Mouse (Mus musculus) heart, postnatal 14 days (tissue): ENCODE measurements at regions not wholly inside any gene's neighbourhood (a gene's known extent, or its start where the extent isn't known, plus 50 kb on each side); places are given as distances from the start of the nearest gene placed in this dataset.
"Not testable (repeated sequence)": the region's sequence is repeated elsewhere in the genome, so short reads cannot be mapped to it uniquely, and the experiment has no call there.

ENCODE experiments used
- DNase-seq, 2 experiments: peaks; one replicate each; pipeline ENCODE4 v3.0.0; 2021 to 2022
- intact Hi-C: fragments of 180-260 bp; cut with DNase I; formaldehyde crosslinking; loops from one replicate; pipeline ENCODE4 v1.15.1; 2025

DNA sequence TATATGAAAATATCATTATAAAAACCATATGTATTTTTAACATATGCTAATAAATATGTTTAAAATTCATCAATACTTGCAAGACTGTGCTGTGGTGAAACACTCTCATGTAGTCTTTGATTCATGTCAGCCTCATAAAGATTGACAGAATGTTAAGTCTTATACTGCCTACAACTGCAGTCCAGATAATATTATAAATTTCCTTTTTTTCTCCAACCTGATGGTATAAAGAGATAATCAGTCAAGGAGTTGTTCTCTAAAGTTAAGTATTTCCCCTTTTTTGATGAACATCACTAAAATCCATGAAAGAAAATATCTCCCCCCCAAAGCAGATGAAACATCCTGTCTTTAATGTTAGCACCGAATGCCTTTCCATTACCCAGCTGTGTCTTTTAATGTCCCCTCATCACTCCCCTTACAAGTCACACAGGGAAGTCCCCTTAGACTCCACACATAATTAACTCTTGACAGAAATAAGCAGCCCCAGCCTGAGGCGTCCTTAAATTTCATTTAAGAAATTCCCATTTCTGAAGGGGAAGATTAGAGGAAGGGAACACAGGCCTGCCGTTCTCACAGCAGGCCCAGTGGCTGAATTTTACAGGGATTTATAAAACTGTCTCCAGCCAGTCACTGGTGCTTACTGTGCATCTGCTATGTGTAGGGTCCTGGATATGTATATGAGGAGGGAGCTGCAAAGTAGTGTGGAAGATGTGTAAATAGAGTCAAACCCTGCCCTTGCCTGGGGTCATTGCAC is 129.0 kb upstream of the Tbl1xr1 start:
- intact Hi-C loops: no loop called here
- no peak for DNase-seq

DNA sequence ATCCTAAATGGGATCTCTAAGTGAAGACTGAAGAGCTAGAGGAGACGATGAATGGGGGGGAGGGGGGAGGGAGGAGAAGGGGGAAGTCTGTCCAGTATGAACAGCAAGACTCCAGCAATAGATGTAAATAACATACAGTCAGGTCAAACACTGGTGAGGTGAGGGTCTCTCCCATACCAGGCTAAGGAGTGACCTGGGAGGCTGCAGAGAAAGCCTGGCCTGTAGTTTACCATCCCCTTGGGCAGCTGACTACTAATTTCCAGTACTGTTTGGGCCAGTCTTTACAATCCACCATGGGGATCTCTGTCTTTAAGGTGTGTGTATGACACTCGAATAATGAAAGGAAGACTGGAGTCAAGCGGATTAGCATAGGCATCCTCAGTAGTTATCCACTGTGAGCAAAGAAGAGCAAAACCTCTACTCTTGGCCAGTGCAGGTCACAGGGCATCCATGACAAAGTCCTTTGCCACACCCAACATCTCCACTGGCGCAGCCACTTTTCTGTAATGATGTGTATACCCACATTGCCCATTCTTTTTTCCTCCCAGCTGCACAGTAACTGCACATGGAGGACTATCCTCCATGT is 128.3 kb upstream of the Tbl1xr1 start:
- intact Hi-C loops: no loop called here
- no peak for DNase-seq

GRCm38 (mm10) chr3:21949459-21949858 is 127.0 kb upstream of the Tbl1xr1 start:
- intact Hi-C loops: no loop called here
- DNase-seq: no peak

GRCm38 (mm10) chr3:21950571-21950970 is 125.9 kb upstream of the Tbl1xr1 start:
- DNase-seq: no peak
- intact Hi-C loops: no loop called here

- intact Hi-C loops: no loop called here
- no peak for DNase-seq
Observed at GRCm38 (mm10) chr3:21951446-21952285, 124.8 kb upstream of the Tbl1xr1 start.

DNA sequence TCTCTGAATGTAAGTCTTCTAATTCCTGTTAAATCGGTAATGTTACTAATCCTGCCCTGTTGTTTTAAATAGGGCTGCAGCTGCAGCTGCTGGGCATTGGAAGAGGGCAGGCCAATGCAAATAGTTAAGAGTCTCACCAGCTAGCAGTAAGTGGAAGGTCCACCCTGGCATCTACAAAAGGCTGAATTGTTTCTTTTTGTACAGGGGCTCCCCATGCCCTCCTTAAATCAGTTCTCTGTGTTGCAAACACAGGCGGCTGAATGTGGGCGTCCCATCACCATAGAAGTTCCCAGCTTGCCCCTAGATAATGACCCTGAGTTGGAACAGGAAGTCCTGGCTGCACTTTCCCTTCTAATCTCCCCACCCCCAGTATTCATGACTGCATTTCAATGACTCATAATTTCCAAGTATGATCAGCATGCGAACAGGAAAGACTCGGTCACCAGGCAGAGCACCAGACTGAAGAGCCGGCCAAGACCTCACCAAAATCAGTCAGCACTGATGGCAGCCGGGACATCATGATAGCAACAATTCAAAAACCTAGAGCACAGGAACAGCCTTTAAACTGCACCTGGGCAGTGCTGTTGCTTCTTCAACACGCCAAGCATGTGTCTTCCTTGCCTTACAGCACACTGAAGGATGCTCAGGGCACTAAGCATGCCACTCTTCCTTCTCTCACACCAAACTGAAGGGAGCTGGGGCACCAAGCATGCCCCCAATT is 123.6 kb upstream of the Tbl1xr1 start:
- intact Hi-C loops: no loop called here
- peak; percentile 62 to 66 for DNase-seq

- intact Hi-C loops: no loop called here
- no peak for DNase-seq
Observed at GRCm38 (mm10) chr3:21953416-21953810, 123.0 kb upstream of the Tbl1xr1 start.

DNA sequence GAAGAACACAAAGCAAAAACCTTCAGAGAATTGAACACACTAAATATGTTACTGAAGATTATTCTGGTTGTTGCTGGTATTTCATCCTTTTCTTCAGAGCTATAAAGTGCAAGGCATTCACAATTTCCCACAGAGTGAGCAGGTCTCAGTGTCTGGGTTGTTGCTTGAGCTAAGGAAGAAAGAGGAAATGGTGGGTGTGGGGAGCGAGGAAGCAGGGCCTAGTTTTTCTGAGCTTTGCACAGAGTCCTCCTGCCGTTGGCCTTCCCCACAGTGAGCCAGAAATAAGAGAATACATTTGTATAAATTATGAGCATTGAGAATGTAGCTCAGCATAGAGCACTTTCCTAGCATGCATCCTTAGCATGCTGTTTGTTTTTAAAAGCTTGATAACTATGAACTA is 120.8 kb upstream of the Tbl1xr1 start:
- intact Hi-C loops: no loop called here
- no peak for DNase-seq

DNA sequence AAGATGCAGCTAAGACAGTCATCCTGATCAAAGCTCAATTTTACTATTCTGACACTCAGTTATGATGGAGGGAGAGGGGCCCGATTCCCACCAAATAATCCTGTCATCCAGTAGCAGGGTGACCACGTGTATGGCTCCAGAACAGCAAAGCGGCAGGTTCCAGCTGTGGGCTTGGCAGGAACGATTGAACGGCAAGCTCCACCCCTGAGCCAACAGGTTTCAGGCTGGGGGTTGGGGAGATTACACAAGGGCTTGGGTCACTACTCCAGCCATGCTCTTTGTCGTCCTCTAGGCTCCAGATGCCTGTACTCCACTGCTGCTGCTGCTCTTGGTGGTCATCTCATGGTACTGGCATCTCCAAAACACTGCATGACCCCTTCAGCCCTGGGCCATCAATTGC is 119.3 kb upstream of the Tbl1xr1 start:
- intact Hi-C loops, DNase-seq: not testable (repeated sequence)

- DNase-seq: no peak
- intact Hi-C loops: no loop called here
Observed at GRCm38 (mm10) chr3:21958595-21959286, 117.7 kb upstream of the Tbl1xr1 start.

DNA sequence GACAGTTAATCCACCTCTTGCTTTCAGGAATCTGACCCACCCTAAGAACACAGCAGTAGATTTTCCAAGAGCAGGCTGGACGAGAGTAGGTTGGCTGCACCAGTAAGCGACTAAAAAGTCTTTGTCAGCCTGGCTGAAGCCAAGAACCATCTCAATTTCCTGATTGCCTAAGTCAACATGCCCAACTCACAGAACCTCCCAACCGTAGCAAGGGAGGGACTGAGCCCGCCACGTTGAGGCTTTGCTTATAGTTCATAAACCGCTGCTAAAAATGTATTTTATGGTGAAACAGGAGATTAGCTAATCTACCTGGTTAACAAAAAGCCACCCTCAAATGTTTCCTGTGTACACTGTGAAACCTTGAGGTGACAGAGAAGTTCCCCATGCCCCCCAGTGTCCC is 115.4 kb upstream of the Tbl1xr1 start:
- intact Hi-C loops: no loop called here
- DNase-seq: no peak

GRCm38 (mm10) chr3:21961746-21962145 is 114.7 kb upstream of the Tbl1xr1 start:
- DNase-seq: no peak
- intact Hi-C loops: no loop called here

DNA sequence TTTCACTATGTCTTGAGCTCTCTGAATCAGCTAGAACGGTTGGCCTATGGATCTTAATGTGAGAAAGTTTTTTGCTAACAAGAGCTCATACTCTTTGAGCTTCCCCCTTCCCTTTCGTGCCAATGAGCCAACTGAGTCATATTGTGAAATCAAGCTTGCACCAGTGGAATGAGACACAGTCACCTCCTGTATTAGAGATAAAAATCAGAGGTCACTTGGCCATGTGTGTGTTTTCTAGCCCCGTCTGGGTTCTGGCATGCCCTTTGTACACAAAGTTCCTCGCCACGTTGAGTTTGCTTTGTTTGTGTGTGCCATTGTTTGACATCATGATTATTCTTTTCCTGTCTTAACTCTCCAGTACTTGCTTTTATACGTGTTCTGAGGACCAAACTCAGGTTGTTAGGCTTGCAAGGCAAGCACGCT is 114.1 kb upstream of the Tbl1xr1 start:
- no peak for DNase-seq
- intact Hi-C loops: no loop called here

DNA sequence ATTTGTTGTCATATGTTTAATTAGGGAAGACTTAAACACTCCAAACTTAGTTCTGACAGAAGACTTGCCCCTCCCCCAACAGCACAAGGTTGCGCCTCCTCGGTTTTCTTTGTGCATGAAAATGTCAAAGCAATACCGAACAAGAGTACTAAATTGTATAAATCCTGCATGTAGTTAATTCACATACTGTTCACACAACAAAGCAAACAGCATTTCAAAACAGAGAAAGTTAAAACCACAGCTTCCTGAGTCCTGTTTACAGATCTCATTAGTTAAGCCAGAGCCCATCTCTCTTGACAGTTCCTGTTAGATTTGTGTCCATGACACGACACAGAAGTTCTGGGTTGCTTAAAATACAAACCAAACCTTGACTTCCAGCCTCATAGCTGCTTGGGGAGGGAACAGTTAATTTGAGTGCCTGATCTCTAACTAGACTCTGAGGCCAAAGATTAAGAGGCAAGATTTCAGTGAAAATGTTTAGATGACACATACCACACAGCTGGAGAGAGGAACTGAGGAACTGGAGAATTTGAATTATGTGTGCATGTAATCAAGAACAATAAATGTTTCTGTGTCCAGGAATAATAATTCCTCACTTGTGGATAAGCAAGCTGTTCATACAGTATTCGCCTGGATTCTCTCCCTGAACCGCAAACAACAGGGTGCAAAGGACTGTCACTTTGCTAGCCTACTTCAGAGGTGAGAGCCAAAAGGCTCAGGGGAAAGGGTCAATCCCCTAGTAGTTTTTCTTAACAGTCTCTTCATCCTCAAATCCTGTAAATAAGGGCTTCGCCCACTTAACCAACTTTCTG is 113.3 kb upstream of the Tbl1xr1 start:
- no peak for DNase-seq
- intact Hi-C loops: no loop called here

DNA sequence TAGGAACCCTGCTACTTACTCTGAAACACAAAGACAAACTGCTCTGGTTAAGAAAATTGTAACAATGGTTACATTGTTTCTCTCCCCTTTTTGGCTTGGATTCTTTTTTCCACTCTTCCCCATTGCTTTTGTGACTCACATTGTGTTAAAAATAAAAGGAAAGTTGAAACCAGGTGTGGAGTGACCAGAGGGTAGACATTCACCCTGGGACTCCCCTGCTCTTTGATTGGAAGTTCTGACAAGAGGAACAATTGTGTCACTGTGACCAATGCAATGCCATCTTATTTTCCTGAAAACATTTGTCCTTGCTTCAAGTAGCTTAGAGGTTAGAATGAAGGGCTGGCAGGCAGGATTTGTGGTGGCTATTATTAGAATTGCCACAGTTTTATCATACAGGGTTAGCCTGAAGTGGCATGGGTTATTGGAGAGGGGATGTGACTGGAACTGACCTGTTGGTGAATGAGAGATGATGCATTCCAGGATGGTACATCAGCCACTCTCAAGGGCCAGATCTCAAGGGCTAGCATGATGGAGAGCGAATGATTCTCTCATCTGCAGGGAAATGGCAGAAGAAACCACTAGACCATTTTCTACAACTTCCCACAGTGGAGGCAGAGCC is 112.6 kb upstream of the Tbl1xr1 start:
- intact Hi-C loops: no loop called here
- DNase-seq: no peak

DNA sequence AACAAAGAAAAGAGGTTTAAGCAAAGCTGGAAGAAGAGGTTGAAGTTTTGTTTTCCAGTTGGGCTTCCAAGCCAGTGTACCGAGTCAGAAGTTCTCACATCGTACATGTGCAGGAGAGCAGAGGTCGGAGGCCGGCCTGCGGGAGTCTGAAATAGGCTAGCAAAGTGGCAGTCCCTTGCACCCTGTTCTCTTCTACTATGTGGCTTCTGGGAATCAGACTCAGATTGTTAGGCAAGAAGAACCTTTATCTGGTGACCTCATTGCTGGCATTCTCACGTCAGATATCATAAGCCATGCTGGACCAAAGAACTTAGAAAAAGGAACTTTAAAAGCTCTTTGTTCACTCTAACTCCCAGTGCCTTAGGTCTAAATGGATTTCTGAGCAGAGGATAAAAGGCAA is 112.0 kb upstream of the Tbl1xr1 start:
- intact Hi-C loops: no loop called here
- no peak for DNase-seq

GRCm38 (mm10) chr3:21965556-21965955 is 110.9 kb upstream of the Tbl1xr1 start:
- intact Hi-C loops: no loop called here
- DNase-seq: no peak

DNA sequence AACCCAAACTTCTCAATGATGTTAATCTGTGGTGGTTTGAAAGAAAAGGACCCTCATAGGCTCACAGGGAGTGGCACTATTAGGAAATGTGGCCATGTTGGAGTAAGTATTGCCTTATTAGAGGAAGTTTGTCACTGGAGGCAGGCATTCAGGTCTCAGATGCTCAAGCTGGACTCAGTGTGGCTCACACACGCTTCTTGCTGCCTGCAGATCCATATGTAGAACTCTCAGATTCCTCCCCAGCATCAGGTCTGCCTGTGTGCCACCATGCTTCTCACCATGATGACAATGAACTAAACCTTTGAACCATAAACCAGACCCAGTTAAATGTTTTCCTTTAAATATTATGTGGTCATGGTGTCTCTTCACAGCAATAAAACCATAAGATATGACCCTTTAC is 104.7 kb upstream of the Tbl1xr1 start:
- intact Hi-C loops: no loop called here
- DNase-seq: no peak

DNA sequence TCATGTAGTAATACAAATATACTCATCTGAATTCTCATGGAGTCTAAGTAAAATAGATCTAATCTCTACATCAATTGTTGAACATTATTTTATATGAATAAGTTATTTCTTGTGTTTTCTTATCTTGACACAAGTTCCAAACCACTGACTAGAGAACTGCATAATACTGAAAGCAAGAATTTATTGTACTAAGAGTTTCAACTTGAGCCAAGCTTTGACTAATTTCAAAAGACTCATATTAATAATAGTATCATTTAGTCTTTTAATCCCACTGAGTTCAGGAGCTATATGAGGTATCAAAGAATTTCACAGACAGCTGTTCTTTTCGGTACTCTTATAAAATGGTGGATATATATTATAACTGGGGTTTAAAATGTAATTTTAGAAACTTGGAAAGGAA is 103.3 kb upstream of the Tbl1xr1 start:
- no peak for DNase-seq
- intact Hi-C loops: no loop called here
